Mouse (Mus musculus) forebrain, embryonic 10.5 days (tissue): Measurements from ENCODE around the gene Casp6. TPM values are rescaled to one million over a fixed set of nuclear protein-coding genes. Genes with fewer than 3 reads are reported as not detected.

Experiments
- polyA plus RNA-seq: library from polyadenylated mRNA; unstranded; fragments of >200 nt; fragmentation: Nextera tagmentation; extraction: Ambion mirVana; gene quantifications from 2 replicates; pipeline ENCODE4 v1.2.1, GENCODE M21; 2016

Casp6 gene
- polyA plus RNA-seq, 1 experiment from 2014 or later: 71.1 TPM

Other genes with a start within 250 kb of the Casp6 start
- 1.2 and 1.8 TPM in 2 replicates for gene Egf, start 146.1 kb upstream of the Casp6 start, polyA plus RNA-seq
- gene Lrit3, start 97.4 kb upstream of the Casp6 start, polyA plus RNA-seq: not detected in 2 replicates
- gene Rrh, start 78.8 kb upstream of the Casp6 start, polyA plus RNA-seq: 0.37 and 0.41 TPM in 2 replicates
- 112 and 124 TPM in 2 replicates for gene Gar1, start 70.0 kb upstream of the Casp6 start, polyA plus RNA-seq
- 0.20 and 0.52 TPM in 2 replicates for gene Cfi, start 65.5 kb upstream of the Casp6 start, polyA plus RNA-seq
- 37.1 and 39.3 TPM in 2 replicates for gene Pla2g12a, start 22.8 kb upstream of the Casp6 start, polyA plus RNA-seq
- gene Mcub, start 68.8 kb downstream of the Casp6 start, polyA plus RNA-seq: 1.4 and 1.6 TPM in 2 replicates
- 36.1 and 36.6 TPM in 2 replicates for gene Sec24b, start 160.1 kb downstream of the Casp6 start, polyA plus RNA-seq
- 2.3 and 2.4 TPM in 2 replicates for gene Col25a1, start 230.1 kb downstream of the Casp6 start, polyA plus RNA-seq